Mouse (Mus musculus): Measurements from ENCODE around the gene Lyg1. TPM values are rescaled to one million over a fixed set of nuclear protein-coding genes. Genes with fewer than 3 reads are reported as not detected.
A peak's percentile ranks its signal among the peaks of the same experiment; 100 is the strongest.

Lyg1 gene
- polyA plus RNA-seq, 1 experiment from 2014 or later, result not detected

GRCm38 (mm10) chr1:37965571-37965970 lies 8.0 kb upstream of the Lyg1 start:
- no peak overlapping the region for H3K27ac ChIP-seq (ENCODE audit: low read depth, low read length)
- H3K27me3 ChIP-seq (ENCODE audit: control insufficient read depth, insufficient read depth, low read length), result no peaks in the 10 kb centered on the region
- H3K9ac ChIP-seq (ENCODE audit: low read length), result no peak overlapping the region
- no peaks in the 10 kb centered on the region for H3K36me3 ChIP-seq (ENCODE audit: control insufficient read depth, insufficient read depth, low read length)
- H3K9me3 ChIP-seq (ENCODE audit: control insufficient read depth, low read length), result no peaks in the 10 kb centered on the region
- H3K4me2 ChIP-seq (ENCODE audit: low read depth), result no peak overlapping the region
- ATAC-seq (ENCODE audit: insufficient read depth, low FRiP score, low TSS enrichment) (no peak), DNase-seq (ENCODE audit: low spot score) (no peak)
- no peak overlapping the region for H3K4me3 ChIP-seq (ENCODE audit: low read depth, low read length)
- WGBS, result 50% methylated on average over 10 of the region's 10 CpGs
- H3K4me1 ChIP-seq (ENCODE audit: control insufficient read depth, insufficient read depth, low read length), result no peaks in the 10 kb centered on the region

- Histone ChIP-seq H3K4me1 (ENCODE audit: control insufficient read depth, insufficient read depth, low read length) (no peaks in the 10 kb centered on the region), H3K36me3 (ENCODE audit: control insufficient read depth, insufficient read depth, low read length) (no peaks in the 10 kb centered on the region), H3K9ac (ENCODE audit: low read length) (no peak overlapping the region), H3K27ac (ENCODE audit: low read depth, low read length) (no peak overlapping the region), H3K4me2 (ENCODE audit: low read depth) (no peak overlapping the region), H3K27me3 (ENCODE audit: control insufficient read depth, insufficient read depth, low read length) (no peaks in the 10 kb centered on the region), H3K9me3 (ENCODE audit: control insufficient read depth, low read length) (no peaks in the 10 kb centered on the region), H3K4me3 (ENCODE audit: low read depth, low read length) (no peak overlapping the region)
- WGBS, result 78% methylated on average over 5 of the region's 5 CpGs
- no peak for ATAC-seq (ENCODE audit: insufficient read depth, low FRiP score, low TSS enrichment)
- DNase-seq (ENCODE audit: low spot score), result no peak
Observed at GRCm38 (mm10) chr1:37959486-37959885, 1.9 kb upstream of the Lyg1 start.

GRCm38 (mm10) chr1:37958516-37958915 lies 957 bp upstream of the Lyg1 start:
- Histone ChIP-seq H3K27me3 (ENCODE audit: control insufficient read depth, insufficient read depth, low read length) (no peaks in the 10 kb centered on the region), H3K4me3 (ENCODE audit: low read depth, low read length) (no peak overlapping the region), H3K27ac (ENCODE audit: low read depth, low read length) (no peak overlapping the region), H3K9ac (ENCODE audit: low read length) (no peak overlapping the region), H3K9me3 (ENCODE audit: control insufficient read depth, low read length) (no peaks in the 10 kb centered on the region), H3K4me2 (ENCODE audit: low read depth) (no peak overlapping the region), H3K4me1 (ENCODE audit: control insufficient read depth, insufficient read depth, low read length) (no peaks in the 10 kb centered on the region), H3K36me3 (ENCODE audit: control insufficient read depth, insufficient read depth, low read length) (no peaks in the 10 kb centered on the region)
- ATAC-seq (ENCODE audit: insufficient read depth, low FRiP score, low TSS enrichment) (no peak), DNase-seq (ENCODE audit: low spot score) (no peak)
- 90% methylated on average over 2 of the region's 2 CpGs for WGBS

- no peak for ATAC-seq (ENCODE audit: insufficient read depth, low FRiP score, low TSS enrichment)
- peak; percentile 17 for DNase-seq (ENCODE audit: low spot score)
- Histone ChIP-seq H3K9ac (ENCODE audit: low read length) (no peak overlapping the region), H3K4me2 (ENCODE audit: low read depth) (no peak overlapping the region), H3K27ac (ENCODE audit: low read depth, low read length) (no peak overlapping the region), H3K4me3 (ENCODE audit: low read depth, low read length) (no peak overlapping the region), H3K4me1 (ENCODE audit: control insufficient read depth, insufficient read depth, low read length) (no peaks in the 10 kb centered on the region), H3K36me3 (ENCODE audit: control insufficient read depth, insufficient read depth, low read length) (no peaks in the 10 kb centered on the region), H3K9me3 (ENCODE audit: control insufficient read depth, low read length) (no peaks in the 10 kb centered on the region), H3K27me3 (ENCODE audit: control insufficient read depth, insufficient read depth, low read length) (no peaks in the 10 kb centered on the region)
- 49% methylated on average over 3 of the region's 3 CpGs for WGBS
Observed at GRCm38 (mm10) chr1:37956690-37957431, 698 bp downstream of the Lyg1 start.

GRCm38 (mm10) chr1:37955251-37955650 lies 2.3 kb downstream of the Lyg1 start:
- no peaks in the 10 kb centered on the region for H3K27me3 ChIP-seq (ENCODE audit: control insufficient read depth, insufficient read depth, low read length)
- no peak overlapping the region for H3K4me3 ChIP-seq (ENCODE audit: low read depth, low read length)
- H3K4me1 ChIP-seq (ENCODE audit: control insufficient read depth, insufficient read depth, low read length), result no peaks in the 10 kb centered on the region
- 90% methylated on average over 2 of the region's 2 CpGs for WGBS
- H3K4me2 ChIP-seq (ENCODE audit: low read depth), result no peak overlapping the region
- H3K27ac ChIP-seq (ENCODE audit: low read depth, low read length), result no peak overlapping the region
- no peaks in the 10 kb centered on the region for H3K9me3 ChIP-seq (ENCODE audit: control insufficient read depth, low read length)
- H3K36me3 ChIP-seq (ENCODE audit: control insufficient read depth, insufficient read depth, low read length), result no peaks in the 10 kb centered on the region
- ATAC-seq (ENCODE audit: insufficient read depth, low FRiP score, low TSS enrichment), result no peak
- no peak for DNase-seq (ENCODE audit: low spot score)
- H3K9ac ChIP-seq (ENCODE audit: low read length), result no peak overlapping the region

- Histone ChIP-seq H3K4me2 (ENCODE audit: low read depth) (no peak overlapping the region), H3K4me3 (ENCODE audit: low read depth, low read length) (no peak overlapping the region), H3K9me3 (ENCODE audit: control insufficient read depth, low read length) (no peaks in the 10 kb centered on the region), H3K36me3 (ENCODE audit: control insufficient read depth, insufficient read depth, low read length) (no peaks in the 10 kb centered on the region), H3K9ac (ENCODE audit: low read length) (no peak overlapping the region), H3K27me3 (ENCODE audit: control insufficient read depth, insufficient read depth, low read length) (no peaks in the 10 kb centered on the region), H3K4me1 (ENCODE audit: control insufficient read depth, insufficient read depth, low read length) (no peaks in the 10 kb centered on the region), H3K27ac (ENCODE audit: low read depth, low read length) (no peak overlapping the region)
- WGBS, result 84% methylated on average over 7 of the region's 7 CpGs
- DNase-seq (ENCODE audit: low spot score) (no peak), ATAC-seq (ENCODE audit: insufficient read depth, low FRiP score, low TSS enrichment) (no peak)
Observed at GRCm38 (mm10) chr1:37954786-37955185, 2.8 kb downstream of the Lyg1 start.

GRCm38 (mm10) chr1:37948906-37949305 lies 8.7 kb downstream of the Lyg1 start:
- DNase-seq (ENCODE audit: low spot score), result no peak
- Histone ChIP-seq H3K27me3 (ENCODE audit: control insufficient read depth, insufficient read depth, low read length) (no peaks in the 10 kb centered on the region), H3K9ac (ENCODE audit: low read length) (no peak overlapping the region), H3K27ac (ENCODE audit: low read depth, low read length) (no peak overlapping the region), H3K4me3 (ENCODE audit: low read depth, low read length) (no peak overlapping the region), H3K4me2 (ENCODE audit: low read depth) (no peak overlapping the region), H3K4me1 (ENCODE audit: control insufficient read depth, insufficient read depth, low read length) (no peaks in the 10 kb centered on the region), H3K9me3 (ENCODE audit: control insufficient read depth, low read length) (no peaks in the 10 kb centered on the region), H3K36me3 (ENCODE audit: control insufficient read depth, insufficient read depth, low read length) (no peaks in the 10 kb centered on the region)
- WGBS, result 77% methylated on average over 2 of the region's 2 CpGs
- no peak for ATAC-seq (ENCODE audit: insufficient read depth, low FRiP score, low TSS enrichment)

- Histone ChIP-seq H3K4me1 (ENCODE audit: control insufficient read depth, insufficient read depth, low read length) (no peaks in the 10 kb centered on the region), H3K4me3 (ENCODE audit: low read depth, low read length) (no peak overlapping the region), H3K4me2 (ENCODE audit: low read depth) (no peak overlapping the region), H3K27me3 (ENCODE audit: control insufficient read depth, insufficient read depth, low read length) (no peaks in the 10 kb centered on the region), H3K9me3 (ENCODE audit: control insufficient read depth, low read length) (no peaks in the 10 kb centered on the region), H3K36me3 (ENCODE audit: control insufficient read depth, insufficient read depth, low read length) (no peaks in the 10 kb centered on the region), H3K9ac (ENCODE audit: low read length) (no peak overlapping the region), H3K27ac (ENCODE audit: low read depth, low read length) (no peak overlapping the region)
- no peak for ATAC-seq (ENCODE audit: insufficient read depth, low FRiP score, low TSS enrichment)
- 26% methylated on average over 3 of the region's 3 CpGs for WGBS
- no peak for DNase-seq (ENCODE audit: low spot score)
Observed at GRCm38 (mm10) chr1:37931806-37932205, 25.8 kb downstream of the Lyg1 start.

GRCm38 (mm10) chr1:37925971-37926370 lies 31.6 kb downstream of the Lyg1 start:
- WGBS, result 86% methylated on average over 8 of the region's 8 CpGs
- DNase-seq (ENCODE audit: low spot score) (no peak), ATAC-seq (ENCODE audit: insufficient read depth, low FRiP score, low TSS enrichment) (no peak)
- Histone ChIP-seq H3K27ac (ENCODE audit: low read depth, low read length) (no peak overlapping the region), H3K27me3 (ENCODE audit: control insufficient read depth, insufficient read depth, low read length) (no peaks in the 10 kb centered on the region), H3K4me3 (ENCODE audit: low read depth, low read length) (no peak overlapping the region), H3K4me1 (ENCODE audit: control insufficient read depth, insufficient read depth, low read length) (no peaks in the 10 kb centered on the region), H3K9ac (ENCODE audit: low read length) (no peak overlapping the region), H3K4me2 (ENCODE audit: low read depth) (no peak overlapping the region), H3K9me3 (ENCODE audit: control insufficient read depth, low read length) (no peaks in the 10 kb centered on the region), H3K36me3 (ENCODE audit: control insufficient read depth, insufficient read depth, low read length) (no peaks in the 10 kb centered on the region)

Data from neural tube, embryonic 11.5 days (tissue).